Mouse (Mus musculus): ENCODE measurements around the gene Zfp423. TPM values are rescaled to one million over a fixed set of nuclear protein-coding genes. Genes with fewer than 3 reads are reported as not detected.

Gene Zfp423
- polyA plus RNA-seq, 1 experiment from 2014 or later: 18.1 TPM

GRCm38 (mm10) chr8:87935088-87935680, 24.2 kb downstream of the Zfp423 start:
- Histone ChIP-seq H3K9ac (no peak overlapping the region), H3K9me3 (ENCODE audit: low read depth, low read length) (no peaks in the 10 kb centered on the region), H3K4me1 (ENCODE audit: insufficient read depth) (peaks cover 42% of the 10 kb centered on the region), H3K4me2 (no peak overlapping the region), H3K27me3 (ENCODE audit: insufficient read depth, low read length) (no peaks in the 10 kb centered on the region), H3K4me3 (ENCODE audit: low read depth, low read length) (no peak overlapping the region), H3K36me3 (ENCODE audit: insufficient read depth) (no peaks in the 10 kb centered on the region), H3K27ac (ENCODE audit: low read depth) (no peak overlapping the region)
- 79% methylated on average over 6 of the region's 6 CpGs for WGBS
- no peak for TF ChIP-seq CTCF (IDR thresholded peaks at IDR 0.05; ENCODE audit: low read depth)
- DNase-seq: no peak
- no peak for ATAC-seq (ENCODE audit: insufficient read depth)

GRCm38 (mm10) chr8:87934175-87934574, 25.2 kb downstream of the Zfp423 start:
- Histone ChIP-seq H3K27ac (ENCODE audit: low read depth) (no peak overlapping the region), H3K4me2 (no peak overlapping the region), H3K27me3 (ENCODE audit: insufficient read depth, low read length) (no peaks in the 10 kb centered on the region), H3K9me3 (ENCODE audit: low read depth, low read length) (no peaks in the 10 kb centered on the region), H3K4me1 (ENCODE audit: insufficient read depth) (peaks cover 33% of the 10 kb centered on the region), H3K36me3 (ENCODE audit: insufficient read depth) (no peaks in the 10 kb centered on the region), H3K9ac (no peak overlapping the region), H3K4me3 (ENCODE audit: low read depth, low read length) (no peak overlapping the region)
- ATAC-seq (ENCODE audit: insufficient read depth) (no peak), DNase-seq (no peak)
- no peak for TF ChIP-seq CTCF (IDR thresholded peaks at IDR 0.05; ENCODE audit: low read depth)
- 64% methylated on average over 13 of the region's 13 CpGs for WGBS

GRCm38 (mm10) chr8:87933752-87934151, 25.6 kb downstream of the Zfp423 start:
- Histone ChIP-seq H3K27me3 (ENCODE audit: insufficient read depth, low read length) (no peaks in the 10 kb centered on the region), H3K9ac (no peak overlapping the region), H3K9me3 (ENCODE audit: low read depth, low read length) (no peaks in the 10 kb centered on the region), H3K27ac (ENCODE audit: low read depth) (no peak overlapping the region), H3K4me2 (no peak overlapping the region), H3K4me1 (ENCODE audit: insufficient read depth) (peaks cover 29% of the 10 kb centered on the region), H3K4me3 (ENCODE audit: low read depth, low read length) (no peak overlapping the region), H3K36me3 (ENCODE audit: insufficient read depth) (no peaks in the 10 kb centered on the region)
- DNase-seq: no peak
- no peak for ATAC-seq (ENCODE audit: insufficient read depth)
- no peak for TF ChIP-seq CTCF (IDR thresholded peaks at IDR 0.05; ENCODE audit: low read depth)
- WGBS: 54% methylated on average over 8 of the region's 8 CpGs

- Histone ChIP-seq H3K27me3 (ENCODE audit: insufficient read depth, low read length) (no peaks in the 10 kb centered on the region), H3K9me3 (ENCODE audit: low read depth, low read length) (no peaks in the 10 kb centered on the region), H3K4me2 (no peak overlapping the region), H3K9ac (no peak overlapping the region), H3K4me1 (ENCODE audit: insufficient read depth) (peaks cover 24% of the 10 kb centered on the region), H3K27ac (ENCODE audit: low read depth) (no peak overlapping the region; the same call in 1 of the 2 replicates), H3K4me3 (ENCODE audit: low read depth, low read length) (no peak overlapping the region), H3K36me3 (ENCODE audit: insufficient read depth) (no peaks in the 10 kb centered on the region)
- DNase-seq (peak; percentile 55), ATAC-seq (ENCODE audit: insufficient read depth) (no peak)
- WGBS: 47% methylated on average over 2 of the region's 2 CpGs
- TF ChIP-seq CTCF (IDR thresholded peaks at IDR 0.05; ENCODE audit: low read depth): no peak
Observed at GRCm38 (mm10) chr8:87928857-87929256, 30.5 kb downstream of the Zfp423 start.

DNA sequence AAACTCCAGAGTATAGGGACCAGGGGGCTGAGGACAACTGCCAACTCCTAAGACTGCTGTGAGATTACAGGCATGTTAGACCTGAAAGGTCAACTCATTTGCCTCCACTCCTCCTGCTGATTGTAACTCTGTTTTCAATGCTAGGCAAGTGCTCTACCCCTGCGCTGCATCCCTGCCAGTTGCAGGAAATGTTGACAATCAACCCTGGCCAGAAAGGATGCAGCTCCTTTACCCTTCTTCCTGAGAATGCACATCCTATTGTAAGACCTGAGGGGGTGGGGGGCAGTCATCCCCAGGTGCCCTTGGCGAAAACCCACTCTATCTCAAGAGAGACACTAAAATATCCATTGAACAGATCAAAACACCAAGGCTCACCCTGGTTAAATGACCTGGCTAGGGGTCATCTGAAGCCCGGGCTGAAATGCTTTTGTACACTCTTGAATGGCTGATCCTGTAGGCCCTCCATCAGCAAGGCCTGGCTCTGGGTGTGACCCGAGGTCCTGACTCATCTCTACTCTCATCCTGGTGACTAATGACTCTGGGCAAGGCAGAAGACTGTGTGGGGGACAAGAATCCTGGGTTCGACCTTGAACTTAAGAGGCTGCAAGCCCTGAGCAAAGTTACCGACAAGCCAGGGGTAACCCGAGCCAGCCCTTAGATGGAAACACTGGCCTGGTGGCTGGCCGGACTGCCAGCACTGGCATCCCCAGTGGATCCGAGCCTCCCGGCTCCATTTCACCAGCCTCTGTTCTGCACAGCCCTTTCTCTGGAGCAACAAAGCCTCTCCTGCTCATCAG, 32.2 kb downstream of the Zfp423 start:
- H3K4me1 ChIP-seq (ENCODE audit: insufficient read depth): peaks cover 12% of the 10 kb centered on the region; the same call in 1 of the 2 replicates
- no peak overlapping the region for H3K4me3 ChIP-seq (ENCODE audit: low read depth, low read length)
- 67% methylated on average over 10 of the region's 10 CpGs for WGBS
- H3K9ac ChIP-seq: no peak overlapping the region
- TF ChIP-seq CTCF (IDR thresholded peaks at IDR 0.05; ENCODE audit: low read depth): no peak
- H3K27ac ChIP-seq (ENCODE audit: low read depth): no peak overlapping the region
- DNase-seq (no peak), ATAC-seq (ENCODE audit: insufficient read depth) (no peak)
- H3K4me2 ChIP-seq: no peak overlapping the region
- no peaks in the 10 kb centered on the region for H3K27me3 ChIP-seq (ENCODE audit: insufficient read depth, low read length)
- no peaks in the 10 kb centered on the region for H3K9me3 ChIP-seq (ENCODE audit: low read depth, low read length)
- H3K36me3 ChIP-seq (ENCODE audit: insufficient read depth): no peaks in the 10 kb centered on the region

GRCm38 (mm10) chr8:87926098-87926890, 33.1 kb downstream of the Zfp423 start:
- DNase-seq: peak; percentile 52
- Histone ChIP-seq H3K4me3 (ENCODE audit: low read depth, low read length) (no peak overlapping the region), H3K9me3 (ENCODE audit: low read depth, low read length) (no peaks in the 10 kb centered on the region), H3K4me2 (no peak overlapping the region), H3K9ac (no peak overlapping the region), H3K36me3 (ENCODE audit: insufficient read depth) (no peaks in the 10 kb centered on the region), H3K27ac (ENCODE audit: low read depth) (no peak overlapping the region), H3K4me1 (ENCODE audit: insufficient read depth) (peaks cover 9% of the 10 kb centered on the region; the same call in 1 of the 2 replicates), H3K27me3 (ENCODE audit: insufficient read depth, low read length) (no peaks in the 10 kb centered on the region)
- 60% methylated on average over 7 of the region's 7 CpGs for WGBS
- ATAC-seq (ENCODE audit: insufficient read depth): no peak
- TF ChIP-seq CTCF (IDR thresholded peaks at IDR 0.05; ENCODE audit: low read depth): no peak

- H3K27ac ChIP-seq (ENCODE audit: low read depth): no peak overlapping the region
- H3K36me3 ChIP-seq (ENCODE audit: insufficient read depth): no peaks in the 10 kb centered on the region
- DNase-seq (no peak), ATAC-seq (ENCODE audit: insufficient read depth) (no peak)
- no peaks in the 10 kb centered on the region for H3K27me3 ChIP-seq (ENCODE audit: insufficient read depth, low read length)
- H3K9ac ChIP-seq: no peak overlapping the region
- H3K4me2 ChIP-seq: no peak overlapping the region
- H3K4me1 ChIP-seq (ENCODE audit: insufficient read depth): peaks cover 15% of the 10 kb centered on the region
- no peaks in the 10 kb centered on the region for H3K9me3 ChIP-seq (ENCODE audit: low read depth, low read length)
- H3K4me3 ChIP-seq (ENCODE audit: low read depth, low read length): no peak overlapping the region
- WGBS: 65% methylated on average over 6 of the region's 6 CpGs
- no peak for TF ChIP-seq CTCF (IDR thresholded peaks at IDR 0.05; ENCODE audit: low read depth)
Observed at GRCm38 (mm10) chr8:87922936-87923335, 36.5 kb downstream of the Zfp423 start.

Data from lung, embryonic 14.5 days (tissue).